Mouse (Mus musculus) layer of hippocampus, postnatal 25 days (tissue): ENCODE results near the gene Zfp53. TPM values are rescaled to one million over a fixed set of nuclear protein-coding genes. Genes with fewer than 3 reads are reported as not detected.

Source experiments
- DNase-seq, 2 experiments: peaks; one replicate each; pipeline ENCODE4 v3.0.0; 2022; ENCODE audit warnings: mixed read lengths in 2 of 2, low spot score in 1 of 2; ENCODE audit errors: extremely low spot score in 1 of 2
- total RNA-seq, 2 experiments: library from RNA; stranded (reverse); gene quantifications; 2 replicates each; pipeline ENCODE4 v1.2.3; 2021

Zfp53 gene
- total RNA-seq, 2 experiments from 2014 or later, result 4.2 TPM

DNA sequence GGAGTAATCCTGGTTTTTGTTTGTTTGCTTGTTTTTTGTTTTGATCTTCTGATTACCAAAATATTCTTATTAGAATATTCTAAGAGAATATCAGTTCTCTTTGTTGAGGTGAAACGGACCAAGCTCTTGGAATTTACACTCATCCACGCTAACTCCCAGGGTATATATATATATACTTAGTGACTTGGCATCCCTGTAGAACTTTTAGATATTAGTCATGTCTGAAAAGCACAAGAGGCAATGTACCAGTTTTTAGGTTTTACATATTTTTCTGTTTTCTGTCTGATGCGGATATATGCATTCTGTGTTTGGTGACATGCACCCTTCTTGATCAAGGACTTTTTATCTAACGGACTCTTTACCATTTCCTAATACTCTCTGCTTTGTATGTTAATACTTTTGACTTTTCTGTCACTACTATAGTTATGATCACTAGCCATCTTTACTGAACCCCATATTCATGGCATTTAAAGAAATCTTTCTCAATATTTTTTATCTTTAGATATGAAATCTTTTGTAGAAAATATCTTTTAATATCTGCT is 28.4 kb downstream of the Zfp53 start:
- no peak for DNase-seq

- DNase-seq, result no peak
Measured at GRCm38 (mm10) chr17:21526270-21526669, 37.5 kb downstream of the Zfp53 start.

DNA sequence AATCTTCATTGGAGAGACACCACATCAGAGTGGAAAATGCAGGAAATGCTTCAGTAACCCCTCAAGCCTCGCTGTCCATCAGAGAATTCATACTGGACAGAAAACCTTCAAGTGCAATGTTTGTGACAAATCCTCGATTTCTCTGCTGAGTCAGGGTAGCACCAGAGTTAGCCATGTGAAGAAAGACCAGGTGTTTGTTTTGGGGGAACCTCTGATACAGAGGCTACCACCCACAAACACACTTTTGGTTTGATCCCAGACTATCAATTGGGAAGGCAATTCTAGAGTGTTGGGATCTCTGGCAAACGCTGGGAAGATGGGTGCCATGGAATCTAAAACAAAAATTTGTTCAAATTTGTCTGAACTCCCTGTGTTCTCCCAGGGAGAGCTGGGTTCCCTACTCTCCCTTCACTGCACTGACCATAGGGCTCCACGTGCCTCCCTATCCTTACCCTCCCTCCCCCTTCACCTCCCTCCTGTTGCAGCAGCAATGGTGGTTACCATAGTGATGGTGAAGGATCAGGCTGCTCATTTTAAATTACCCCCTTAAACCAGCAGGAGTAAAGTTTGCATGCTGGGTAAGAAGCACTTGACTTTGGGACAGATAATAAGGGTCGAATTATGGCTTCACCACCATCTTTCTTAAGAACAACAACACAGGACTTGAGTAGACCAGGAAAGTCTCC is 42.0 kb downstream of the Zfp53 start:
- DNase-seq, result no peak

GRCm38 (mm10) chr17:21531621-21532020 is 42.8 kb downstream of the Zfp53 start:
- DNase-seq, result peak in 1 of 2 experiments; percentile 9

DNA sequence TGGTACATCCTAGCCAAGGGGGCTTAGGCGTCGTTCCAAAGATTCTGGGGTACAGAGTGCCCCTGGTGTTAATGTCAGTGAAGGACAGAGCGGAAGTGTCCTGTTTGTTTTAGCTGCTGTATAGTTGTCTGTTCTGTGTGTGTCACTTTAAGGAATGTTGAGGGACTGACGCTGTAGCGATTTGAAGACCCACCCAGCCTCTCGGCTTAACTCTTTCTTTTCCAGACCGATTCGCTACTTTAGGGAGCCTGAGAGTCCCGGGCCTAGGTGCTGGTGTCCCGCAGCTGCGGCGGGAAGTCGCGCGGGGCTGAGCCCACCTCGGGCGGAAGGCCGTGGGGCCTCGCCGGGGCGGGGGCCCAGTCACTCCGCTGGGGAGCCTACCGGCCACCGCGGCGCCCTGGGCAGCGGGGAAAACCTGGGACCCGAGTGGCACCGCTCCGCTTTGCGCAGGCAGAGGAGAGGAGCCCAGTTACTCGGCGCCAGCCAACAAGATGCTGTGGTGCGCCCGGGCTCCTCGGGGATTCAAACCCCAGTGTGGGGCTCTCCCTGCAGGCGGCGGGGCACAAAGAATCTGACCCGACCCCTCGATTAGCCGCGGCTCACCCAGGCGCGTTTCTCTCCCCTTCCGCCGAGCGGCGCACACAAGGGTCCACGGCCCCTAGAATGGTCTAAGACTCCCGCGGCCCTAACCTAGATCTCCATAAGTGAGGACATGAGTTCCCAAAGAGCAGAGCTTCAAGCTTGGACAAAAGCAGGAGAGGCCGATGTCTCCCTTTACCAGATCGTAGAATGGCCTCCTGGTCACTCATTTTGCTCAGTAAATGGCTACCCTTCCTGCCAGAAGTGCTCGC is 43.5 kb downstream of the Zfp53 start:
- peak; percentile 66 to 71 for DNase-seq

- DNase-seq, result no peak
Measured at GRCm38 (mm10) chr17:21533961-21534360, 45.2 kb downstream of the Zfp53 start.

GRCm38 (mm10) chr17:21534460-21535095 is 45.8 kb downstream of the Zfp53 start:
- no peak for DNase-seq

DNA sequence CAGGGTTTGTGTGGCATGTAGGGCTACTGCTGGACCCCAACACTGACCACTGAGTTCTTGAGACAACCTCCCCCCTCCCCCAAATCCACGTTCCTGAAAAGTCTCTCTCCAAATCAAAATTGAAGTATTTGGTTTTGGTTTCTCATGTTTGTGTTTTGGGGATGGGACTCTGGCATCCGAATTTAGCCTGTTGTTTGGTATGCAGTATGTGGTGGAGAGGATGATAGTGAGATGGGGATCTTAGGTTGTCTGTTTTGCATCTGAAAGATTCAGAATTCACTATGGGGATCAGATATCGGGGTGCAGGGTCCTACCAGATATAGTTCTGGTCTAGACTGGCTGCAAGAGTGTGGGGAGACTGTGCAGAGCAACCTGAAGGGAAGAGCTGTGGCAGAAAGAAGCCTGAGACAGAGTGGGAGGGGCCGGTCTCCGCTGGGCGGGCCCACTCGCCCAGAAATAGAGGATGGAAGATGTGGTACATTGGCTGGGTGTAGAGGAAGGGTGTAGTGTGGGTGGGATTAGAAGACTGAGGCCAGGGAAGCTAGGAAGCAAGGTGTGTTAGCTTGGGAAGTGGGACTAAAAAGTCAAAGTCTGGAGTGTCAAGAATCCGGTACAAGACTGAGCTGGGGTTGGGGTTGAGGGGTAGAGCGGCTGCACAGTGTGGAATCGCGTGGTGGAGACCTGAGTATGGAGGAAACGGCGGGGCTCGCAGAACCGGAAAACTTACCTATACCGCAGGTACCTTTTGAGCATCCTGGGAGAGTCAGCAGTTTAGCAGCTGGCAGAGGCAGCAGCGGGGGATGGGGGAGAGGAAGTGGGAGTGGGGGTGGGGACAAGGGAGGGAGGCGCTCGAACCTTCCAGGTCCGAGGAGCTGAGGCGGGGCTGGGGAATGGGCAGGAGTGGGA is 46.6 kb downstream of the Zfp53 start, which contains the start of gene Zfp52:
Gene Zfp52, plus strand, starts transcription at position 444 of the 906 bp plus-strand sequence.
- DNase-seq, result peak; percentile 26 to 43

GRCm38 (mm10) chr17:21536096-21536495 is 47.3 kb downstream of the Zfp53 start:
- DNase-seq, result no peak

- no peak for DNase-seq
Measured at GRCm38 (mm10) chr17:21536676-21537075, 47.9 kb downstream of the Zfp53 start.

GRCm38 (mm10) chr17:21557831-21558230 is 69.0 kb downstream of the Zfp53 start:
- no peak for DNase-seq

Other genes with a start within 250 kb of the Zfp53 start
- gene Vmn1r235, start 232.6 kb upstream of the Zfp53 start, total RNA-seq, result not detected
- gene Vmn1r236, start 206.1 kb upstream of the Zfp53 start, total RNA-seq, result not detected
- gene Vmn1r237, start 177.1 kb upstream of the Zfp53 start, total RNA-seq, result not detected
- gene Zfp677, start 105.2 kb upstream of the Zfp53 start, total RNA-seq, result 1 to 10 TPM; 1.4 to 1.6 TPM
- gene Zfp54, start 65.8 kb upstream of the Zfp53 start, total RNA-seq, result under 1 TPM; 0.62 to 0.77 TPM
- gene Zfp51, start 38.6 kb upstream of the Zfp53 start, total RNA-seq, result 1 to 10 TPM; 3.5 to 3.9 TPM
- 1 to 10 TPM; 6.0 to 6.7 TPM for gene Zfp52, start 46.5 kb downstream of the Zfp53 start, total RNA-seq
- 10 to 100 TPM; 11.8 to 13.0 TPM for gene Zfp948, start 78.0 kb downstream of the Zfp53 start, total RNA-seq
- 1 to 10 TPM; 8.9 to 9.8 TPM for gene Zfp983, start 161.6 kb downstream of the Zfp53 start, total RNA-seq
- 1 to 10 TPM; 6.5 to 10.0 TPM for gene Gm10226, start 202.9 kb downstream of the Zfp53 start, total RNA-seq
- 1 to 10 TPM; 7.1 to 7.8 TPM for gene Zfp760, start 218.7 kb downstream of the Zfp53 start, total RNA-seq
- 1 to 10 TPM; 3.9 TPM for gene Zfp229, start 241.8 kb downstream of the Zfp53 start, total RNA-seq